Mouse (Mus musculus): ENCODE measurements around the gene Eef1akmt2. TPM values are rescaled to one million over a fixed set of nuclear protein-coding genes. Genes with fewer than 3 reads are reported as not detected.

Gene Eef1akmt2
- total and polyA plus RNA-seq, 3 experiments, result 31.4 to 87.2 (median 35.9) TPM

GRCm38 (mm10) chr7:132859042-132859958 lies 6.8 kb upstream of the Eef1akmt2 start, which contains the start of gene Abraxas2:
Gene Abraxas2, plus strand, starts transcription at chr7:132859225.
- H3K4me2 ChIP-seq (ENCODE audit: insufficient read depth, low read depth, poor library complexity, severe bottlenecking), result peak within 1 kb of the TSS; percentile 89
- H3K27ac ChIP-seq (ENCODE audit: insufficient read depth, low read depth), result peak within 1 kb of the TSS; percentile 63

DNA sequence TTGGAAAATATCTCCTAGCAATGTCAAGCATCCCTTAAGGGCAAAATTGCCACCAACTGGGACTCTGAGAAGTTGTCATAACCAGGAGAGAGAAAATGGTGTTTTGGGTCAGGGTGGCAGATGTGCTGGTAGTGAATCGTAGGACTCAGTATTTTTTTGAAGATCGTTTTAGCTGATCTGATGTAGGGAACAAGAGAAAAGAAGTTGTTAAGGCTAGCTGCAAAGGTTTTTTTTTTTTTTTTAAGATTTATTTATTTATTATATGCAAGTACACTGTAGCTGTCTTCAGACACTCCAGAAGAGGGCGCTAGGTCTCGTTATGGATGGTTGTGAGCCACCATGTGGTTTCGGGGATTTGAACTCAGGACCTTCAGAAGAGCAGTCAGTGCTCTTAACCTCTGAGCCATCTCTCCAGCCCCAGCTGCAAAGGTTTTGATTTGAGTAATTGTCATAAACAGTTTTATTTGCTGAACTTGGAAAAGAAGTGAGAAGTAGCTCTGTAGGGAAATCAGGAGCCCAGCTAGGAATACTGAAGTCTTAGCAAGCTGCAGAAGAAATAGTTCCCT lies 5.7 kb upstream of the Eef1akmt2 start:
- H3K9me3 ChIP-seq (replicated peaks; ENCODE audit: low read length), result no peaks in the 10 kb centered on the region
- H3K27ac ChIP-seq (ENCODE audit: insufficient read depth, low read depth), result no peak overlapping the region
- peak overlapping the region; percentile 65; the same call in 1 of the 2 replicates for H3K9ac ChIP-seq (ENCODE audit: insufficient read depth, low read depth)
- peak overlapping the region in 1 of 3 experiments; percentile 89 for H3K4me3 ChIP-seq (replicated peaks in 1 of 3; ENCODE audit: low read depth in 2 of 3, low read length in 2 of 3, poor library complexity in 1 of 3)
- peaks cover 0 to 10% of the 10 kb centered on the region in 2 experiments for H3K36me3 ChIP-seq (replicated peaks in 1 of 2; ENCODE audit: control insufficient read depth in 1 of 2, insufficient read depth in 1 of 2, low read length in 1 of 2)
- DNase-seq (ENCODE audit: extremely low read depth), result peak; percentile 51
- in situ Hi-C loops (cut with MboI; ENCODE audit: low pct_ligation_motif_present, low pct_unique_long_range_greater_than_20kb, low sequenced_read_pairs), result no loop called here
- H3K27me3 ChIP-seq (replicated peaks), result no peaks in the 10 kb centered on the region
- H3K4me1 ChIP-seq (ENCODE audit: control insufficient read depth in 1 of 2, insufficient read depth in 2 of 2), result peaks cover 2 to 30% of the 10 kb centered on the region in 2 experiments
- H3K79me2 ChIP-seq (replicated peaks; ENCODE audit: control insufficient read depth, extremely low read depth, insufficient read depth, poor library complexity, severe bottlenecking), result peaks cover 27% of the 10 kb centered on the region
- H3K4me2 ChIP-seq (ENCODE audit: insufficient read depth, low read depth, poor library complexity, severe bottlenecking), result peak overlapping the region; percentile 89; the same call in 1 of the 2 replicates
- dilution Hi-C loops (cut with MboI; ENCODE audit: extremely low pct_ligation_motif_present, extremely low pct_unique_long_range_greater_than_20kb, low sequenced_read_pairs), result no loop called here
- TF ChIP-seq NRF1 (IDR thresholded peaks at IDR 0.05; ENCODE audit: low read depth, low read length) (no peak), JUND (conservative IDR thresholded peaks at IDR 0.05; ENCODE audit: low read depth, low read length) (no peak), POLR2A (IDR thresholded peaks at IDR 0.05; ENCODE audit: low read depth, low read length) (no peak), TBP (conservative IDR thresholded peaks at IDR 0.05; ENCODE audit: low read depth, low read length) (peak; percentile 71; the same call in 1 of the 2 replicates), ZKSCAN1 (IDR thresholded peaks at IDR 0.05; ENCODE audit: borderline replicate concordance, low read depth, low read length) (no peak), MXI1 (IDR thresholded peaks at IDR 0.05; ENCODE audit: low read depth, low read length) (no peak), E2F4 (IDR thresholded peaks at IDR 0.05; ENCODE audit: insufficient replicate concordance, low read depth, low read length) (no peak), RCOR1 (conservative IDR thresholded peaks at IDR 0.05; ENCODE audit: low read depth, low read length) (no peak), CTCF (conservative IDR thresholded peaks at IDR 0.05 in 1 of 2, IDR thresholded peaks at IDR 0.05 in 1 of 2; ENCODE audit: low read depth in 2 of 2, low read length in 2 of 2) (peak in 1 of 2 experiments; percentile 29; a peak in 1 of 4 replicates), IRF4 (IDR thresholded peaks at IDR 0.05; ENCODE audit: low read depth, low read length) (no peak), MAX (IDR thresholded peaks at IDR 0.05; ENCODE audit: low read length) (no peak), MEF2A (IDR thresholded peaks at IDR 0.05; ENCODE audit: borderline replicate concordance, low read depth, low read length) (no peak), ZNF384 (IDR thresholded peaks at IDR 0.05; ENCODE audit: low read depth, low read length) (peak; percentile 68), ELF1 (IDR thresholded peaks at IDR 0.05; ENCODE audit: low read depth, low read length) (no peak)

More at GRCm38 (mm10) chr7:132859042-132859958, 6.8 kb upstream of the Eef1akmt2 start, which contains the start of gene Abraxas2:
- H3K27me3 ChIP-seq (replicated peaks), result no peaks in the 10 kb centered on the region
- dilution Hi-C loops (cut with MboI; ENCODE audit: extremely low pct_ligation_motif_present, extremely low pct_unique_long_range_greater_than_20kb, low sequenced_read_pairs) (no loop called here), in situ Hi-C loops (cut with MboI; ENCODE audit: low pct_ligation_motif_present, low pct_unique_long_range_greater_than_20kb, low sequenced_read_pairs) (no loop called here)
- H3K9me3 ChIP-seq (replicated peaks; ENCODE audit: low read length), result no peaks in the 10 kb centered on the region
- H3K4me3 ChIP-seq (replicated peaks in 1 of 3; ENCODE audit: low read depth in 2 of 3, low read length in 2 of 3, poor library complexity in 1 of 3), result peak within 1 kb of the TSS; percentile 47 to 89 (median 87)
- peak; percentile 91 for DNase-seq (ENCODE audit: extremely low read depth)
- H3K36me3 ChIP-seq (replicated peaks in 1 of 2; ENCODE audit: control insufficient read depth in 1 of 2, insufficient read depth in 1 of 2, low read length in 1 of 2), result peaks cover 0 to 14% of the 10 kb centered on the region in 2 experiments
- H3K4me1 ChIP-seq (ENCODE audit: control insufficient read depth in 1 of 2, insufficient read depth in 2 of 2), result peaks cover 2 to 26% of the 10 kb centered on the region in 2 experiments; a peak in 3 of 4 replicates
- TF ChIP-seq ZNF384 (IDR thresholded peaks at IDR 0.05; ENCODE audit: low read depth, low read length), result peak; percentile 65
- no peak for TF ChIP-seq ZKSCAN1 (IDR thresholded peaks at IDR 0.05; ENCODE audit: borderline replicate concordance, low read depth, low read length)
- TF ChIP-seq USF2 (conservative IDR thresholded peaks at IDR 0.05; ENCODE audit: low read depth, low read length), result no peak
- TF ChIP-seq MAFK (IDR thresholded peaks at IDR 0.05; ENCODE audit: insufficient replicate concordance, low read length), result no peak
- TF ChIP-seq UBTF (IDR thresholded peaks at IDR 0.05; ENCODE audit: low read depth, low read length), result no peak; the same call in 1 of the 2 replicates
- no peak for TF ChIP-seq MAZ (IDR thresholded peaks at IDR 0.05; ENCODE audit: low read depth, low read length)
- peak; percentile 62 for TF ChIP-seq NRF1 (IDR thresholded peaks at IDR 0.05; ENCODE audit: low read depth, low read length)
- TF ChIP-seq E2F4 (IDR thresholded peaks at IDR 0.05; ENCODE audit: insufficient replicate concordance, low read depth, low read length), result no peak
- peak; percentile 70; the same call in 1 of the 2 replicates for TF ChIP-seq NELFE (IDR thresholded peaks at IDR 0.05; ENCODE audit: low read depth, low read length)
- peak; percentile 68; the same call in 1 of the 2 replicates for TF ChIP-seq MEF2A (IDR thresholded peaks at IDR 0.05; ENCODE audit: borderline replicate concordance, low read depth, low read length)
- peak; percentile 96; the same call in 1 of the 2 replicates for TF ChIP-seq KAT2A (IDR thresholded peaks at IDR 0.05; ENCODE audit: insufficient replicate concordance, low read length)
- no peak; the same call in 1 of the 2 replicates for TF ChIP-seq CHD1 (IDR thresholded peaks at IDR 0.05; ENCODE audit: low read depth, low read length)
- TF ChIP-seq POLR2AphosphoS2 (IDR thresholded peaks at IDR 0.05; ENCODE audit: low read depth, low read length), result no peak; the same call in 1 of the 2 replicates
- TF ChIP-seq JUN (IDR thresholded peaks at IDR 0.05; ENCODE audit: insufficient read depth, low read depth, low read length), result no peak
- no peak; the same call in none of the 2 replicates for TF ChIP-seq ZMIZ1 (IDR thresholded peaks at IDR 0.05; ENCODE audit: low read depth, low read length)
- TF ChIP-seq MXI1 (IDR thresholded peaks at IDR 0.05; ENCODE audit: low read depth, low read length), result peak; percentile 74
- no peak for TF ChIP-seq PAX5 (IDR thresholded peaks at IDR 0.05; ENCODE audit: low read length)
- TF ChIP-seq HCFC1 (IDR thresholded peaks at IDR 0.05; ENCODE audit: low read depth, low read length), result peak; percentile 96
- peak; percentile 84 for TF ChIP-seq POLR2A (IDR thresholded peaks at IDR 0.05; ENCODE audit: low read depth, low read length)
- peak; percentile 96 for TF ChIP-seq TCF12 (IDR thresholded peaks at IDR 0.05; ENCODE audit: low read depth, low read length)
- TF ChIP-seq MYC (IDR thresholded peaks at IDR 0.05; ENCODE audit: low read depth, low read length), result no peak
- TF ChIP-seq CTCF (conservative IDR thresholded peaks at IDR 0.05 in 1 of 2, IDR thresholded peaks at IDR 0.05 in 1 of 2; ENCODE audit: low read depth in 2 of 2, low read length in 2 of 2), result no peak
- TF ChIP-seq ETS1 (conservative IDR thresholded peaks at IDR 0.05; ENCODE audit: low read depth, low read length), result 0 out of 2 replicates have a peak, but pooled peaks have one; percentile 10
- peak; percentile 19; the same call in 1 of the 2 replicates for TF ChIP-seq IRF4 (IDR thresholded peaks at IDR 0.05; ENCODE audit: low read depth, low read length)
- no peak for TF ChIP-seq MAX (IDR thresholded peaks at IDR 0.05; ENCODE audit: low read length)
- peak; percentile 94 for TF ChIP-seq ELF1 (IDR thresholded peaks at IDR 0.05; ENCODE audit: low read depth, low read length)
- TF ChIP-seq ZC3H11A (IDR thresholded peaks at IDR 0.05; ENCODE audit: low read depth, low read length), result no peak
- no peak for TF ChIP-seq EP300 (IDR thresholded peaks at IDR 0.05; ENCODE audit: low read length)
- TF ChIP-seq JUND (conservative IDR thresholded peaks at IDR 0.05; ENCODE audit: low read depth, low read length), result no peak
- TF ChIP-seq CHD2 (IDR thresholded peaks at IDR 0.05; ENCODE audit: low read length), result no peak
- TF ChIP-seq RCOR1 (conservative IDR thresholded peaks at IDR 0.05; ENCODE audit: low read depth, low read length), result no peak
- peak; percentile 75 for TF ChIP-seq SIN3A (IDR thresholded peaks at IDR 0.05; ENCODE audit: low read length)
- TF ChIP-seq USF1 (IDR thresholded peaks at IDR 0.05; ENCODE audit: low read depth, low read length), result no peak
- TF ChIP-seq GABPA (IDR thresholded peaks at IDR 0.05; ENCODE audit: insufficient replicate concordance, low read depth, low read length), result peak; percentile 61; the same call in 1 of the 2 replicates
- peak; percentile 76; the same call in 1 of the 2 replicates for TF ChIP-seq TBP (conservative IDR thresholded peaks at IDR 0.05; ENCODE audit: low read depth, low read length)
- no peak for TF ChIP-seq SMC3 (IDR thresholded peaks at IDR 0.05; ENCODE audit: low read depth, low read length)
- TF ChIP-seq RAD21 (IDR thresholded peaks at IDR 0.05; ENCODE audit: low read depth, low read length), result no peak
- no peak for TF ChIP-seq BHLHE40 (IDR thresholded peaks at IDR 0.05; ENCODE audit: low read depth, low read length)
- peak within 1 kb of the TSS; percentile 83 for H3K9ac ChIP-seq (ENCODE audit: insufficient read depth, low read depth)
- H3K79me2 ChIP-seq (replicated peaks; ENCODE audit: control insufficient read depth, extremely low read depth, insufficient read depth, poor library complexity, severe bottlenecking), result peaks cover 33% of the 10 kb centered on the region
